Mouse (Mus musculus): Measurements from ENCODE around the gene BC052040. TPM values are rescaled to one million over a fixed set of nuclear protein-coding genes. Genes with fewer than 3 reads are reported as not detected.

BC052040 gene
- polyA plus RNA-seq, 1 experiment, result 2.9 TPM

DNA sequence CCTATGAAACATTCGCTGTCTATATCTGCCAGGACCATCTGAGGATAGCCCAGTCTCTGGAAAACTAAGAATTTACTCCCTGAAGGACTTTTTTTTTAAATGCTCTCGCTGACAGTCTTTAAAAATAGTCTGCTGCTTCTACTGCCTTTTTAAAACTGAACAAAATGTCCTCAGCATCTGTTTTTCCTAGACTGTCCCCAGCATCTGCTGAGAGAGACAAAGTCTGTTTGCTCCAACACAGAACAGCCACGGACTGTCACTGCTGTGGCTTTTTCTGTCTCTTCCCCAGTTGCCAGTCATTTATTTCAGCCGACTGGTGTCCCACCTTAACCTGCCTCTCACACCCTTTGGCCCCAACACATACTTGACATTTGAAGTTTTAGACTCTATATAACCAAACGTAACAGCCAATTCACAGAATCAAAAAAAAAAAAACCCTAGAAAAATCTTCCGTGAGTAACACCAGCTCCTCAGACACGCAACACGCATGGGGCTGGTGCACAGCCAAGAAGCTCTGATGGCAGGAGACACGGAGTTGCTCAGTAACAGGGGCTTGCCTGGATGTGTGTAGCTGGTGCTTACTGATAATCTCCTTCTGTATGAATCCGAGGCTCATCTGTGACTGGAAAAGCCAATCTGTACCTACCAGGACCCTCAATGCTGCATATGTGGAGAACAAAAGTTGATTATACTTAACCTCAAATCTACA, 188.2 kb downstream of the BC052040 start:
- no peak for DNase-seq (ENCODE audit: low read depth)

DNA sequence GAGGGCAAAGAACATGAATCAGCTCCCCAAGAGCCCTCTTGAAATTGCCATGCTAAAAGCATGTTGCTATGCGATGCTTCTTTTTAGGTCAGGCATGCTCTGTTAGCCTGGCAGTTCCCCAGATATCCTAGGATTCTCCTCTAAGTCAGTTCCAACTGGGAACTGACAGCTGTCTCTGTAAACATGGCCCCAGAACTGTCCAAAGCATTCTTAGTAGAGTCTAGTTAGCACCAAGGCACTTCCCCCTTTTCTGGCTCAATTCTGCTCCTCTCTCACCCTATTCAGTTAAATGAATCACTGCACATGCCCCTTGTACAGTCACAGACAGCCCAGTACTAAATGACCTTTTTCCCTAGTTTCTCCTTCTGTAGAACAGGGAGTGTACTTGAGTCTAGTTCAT, 191.2 kb downstream of the BC052040 start:
- DNase-seq (ENCODE audit: low read depth), result no peak

DNA sequence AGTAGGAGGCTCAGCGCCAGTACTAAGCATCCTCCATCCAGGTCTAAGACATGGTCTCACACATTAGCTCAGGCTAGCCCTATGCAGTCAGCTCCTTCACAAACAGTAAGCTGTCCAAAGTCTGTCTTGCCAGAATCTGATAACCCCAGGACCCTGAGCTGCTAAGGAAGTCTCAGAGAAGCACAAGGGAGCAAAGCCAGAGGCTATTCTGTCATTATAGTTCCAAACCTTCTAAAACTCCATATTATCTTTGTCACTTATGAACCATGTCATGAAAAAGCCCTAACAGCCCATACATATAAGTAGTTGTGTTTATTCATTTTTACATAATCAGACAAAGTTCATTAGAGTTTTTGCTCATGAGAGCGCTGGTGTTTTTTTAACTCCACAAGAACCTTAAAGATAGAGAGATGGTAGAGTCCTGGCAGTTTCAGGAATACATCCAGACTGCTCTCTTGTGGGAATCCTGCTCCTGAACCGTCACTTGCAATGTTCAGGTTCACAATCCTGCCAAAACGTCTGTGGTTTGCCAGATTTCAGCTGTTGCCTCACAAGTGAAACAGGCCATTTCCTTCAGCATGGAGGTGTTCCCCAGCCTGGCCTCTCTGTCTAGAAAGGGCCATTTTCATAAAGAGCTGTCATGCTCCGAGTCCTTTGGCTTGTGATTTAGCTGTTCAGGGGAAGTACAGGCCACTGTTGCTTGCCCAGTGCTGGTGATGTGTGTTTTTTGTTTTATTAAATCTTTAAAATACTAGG, 192.8 kb downstream of the BC052040 start:
- DNase-seq (ENCODE audit: low read depth), result no peak

DNA sequence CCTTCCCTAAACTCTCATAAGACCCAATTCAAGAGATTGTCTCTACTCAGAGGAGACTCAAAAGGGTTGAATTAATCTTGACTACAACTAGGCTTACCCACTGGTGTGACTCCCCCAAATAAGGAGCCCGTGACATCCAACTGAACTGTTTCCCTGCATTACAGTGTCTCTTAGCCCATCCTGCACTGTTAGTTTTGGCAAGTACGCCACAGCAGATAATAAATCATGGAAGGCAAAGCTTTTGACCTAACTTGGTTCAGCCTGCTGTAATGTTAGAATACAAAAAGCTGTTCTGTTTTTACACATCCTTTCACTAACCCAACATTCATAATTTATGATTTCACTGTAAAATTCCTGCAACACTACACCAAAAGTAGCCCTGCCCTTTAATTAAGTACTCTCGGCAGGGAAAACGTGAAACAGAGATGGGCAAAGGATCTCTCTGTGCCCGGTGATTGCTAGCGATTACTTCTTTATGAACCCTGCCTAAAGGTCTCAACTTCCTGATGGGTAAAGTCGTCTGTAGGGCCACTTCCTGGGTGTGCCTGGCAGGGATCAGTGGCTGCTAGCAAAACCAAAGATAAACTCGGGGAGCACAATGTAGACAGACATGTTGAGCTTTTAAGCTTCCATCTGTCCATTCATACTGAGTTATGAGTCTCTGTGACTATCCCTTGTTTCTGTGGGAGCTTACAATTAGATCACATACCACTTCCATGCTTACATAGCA, 194.1 kb downstream of the BC052040 start:
- DNase-seq (ENCODE audit: low read depth), result no peak

DNA sequence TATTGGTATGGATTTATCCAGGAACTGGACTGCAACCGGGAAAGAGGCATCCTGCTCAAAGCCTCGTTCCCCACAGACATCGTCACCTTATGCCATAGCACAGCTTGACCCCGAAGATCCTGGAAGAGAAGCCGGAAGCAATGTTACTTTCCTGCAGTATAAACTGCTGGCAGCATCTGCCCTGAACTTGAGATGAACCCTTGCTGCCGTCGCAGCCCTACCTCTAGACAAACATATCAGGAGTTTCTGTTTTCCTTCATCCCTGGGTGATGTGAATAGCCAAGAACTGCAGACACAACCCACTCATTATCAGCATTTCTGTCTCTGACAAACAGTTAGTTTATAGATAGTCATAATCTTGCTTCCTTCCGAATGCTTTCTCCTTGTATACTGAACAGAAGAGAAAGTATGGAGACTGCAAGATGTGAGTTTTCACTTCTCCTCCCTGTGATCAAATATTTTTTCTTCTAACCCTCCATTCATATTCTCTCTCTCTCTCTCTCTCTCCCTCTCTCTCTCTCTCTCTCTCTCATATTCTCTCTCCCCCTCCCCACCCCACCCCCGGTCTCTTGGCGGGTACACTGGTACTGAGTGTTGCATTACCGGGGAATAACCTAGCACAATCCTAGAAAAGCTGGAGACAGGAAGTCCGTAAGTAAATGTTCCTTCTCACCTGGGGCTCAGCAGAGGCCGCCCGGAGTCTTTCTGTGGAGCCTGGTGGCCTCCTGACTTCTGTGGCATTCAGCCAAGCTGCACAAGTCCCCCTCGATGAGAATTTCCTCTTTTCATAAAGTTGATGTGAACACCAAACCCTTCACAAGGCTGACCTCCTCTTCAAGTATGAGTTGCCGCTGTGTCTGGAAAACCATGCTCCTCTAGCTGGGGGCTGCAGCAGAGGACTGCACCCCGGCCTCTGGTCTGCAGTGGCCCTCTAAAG, 195.7 kb downstream of the BC052040 start:
- no peak for DNase-seq (ENCODE audit: low read depth)

DNA sequence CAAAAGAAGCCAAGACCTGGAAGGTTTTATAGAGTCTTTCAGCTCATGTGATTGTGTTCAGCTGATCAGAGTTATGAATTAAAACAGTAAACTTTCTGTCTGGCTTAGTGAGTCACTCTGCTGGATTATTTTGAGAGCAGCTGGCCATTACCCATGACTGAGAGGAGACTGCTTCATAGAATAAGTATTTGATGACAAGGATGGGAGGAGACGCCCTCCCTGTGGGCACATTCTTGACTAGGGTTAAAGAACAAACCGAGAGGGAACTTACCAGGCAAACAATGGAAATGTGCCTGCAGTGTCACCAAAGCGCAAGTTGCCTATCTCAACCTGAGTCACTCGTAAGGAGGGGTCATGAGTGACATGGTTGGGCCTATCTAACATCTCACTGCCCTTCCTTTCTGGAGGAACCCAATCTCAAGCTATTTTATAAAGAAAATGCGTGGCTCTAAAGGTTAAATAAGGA, 199.1 kb downstream of the BC052040 start:
- DNase-seq (ENCODE audit: low read depth), result no peak

DNA sequence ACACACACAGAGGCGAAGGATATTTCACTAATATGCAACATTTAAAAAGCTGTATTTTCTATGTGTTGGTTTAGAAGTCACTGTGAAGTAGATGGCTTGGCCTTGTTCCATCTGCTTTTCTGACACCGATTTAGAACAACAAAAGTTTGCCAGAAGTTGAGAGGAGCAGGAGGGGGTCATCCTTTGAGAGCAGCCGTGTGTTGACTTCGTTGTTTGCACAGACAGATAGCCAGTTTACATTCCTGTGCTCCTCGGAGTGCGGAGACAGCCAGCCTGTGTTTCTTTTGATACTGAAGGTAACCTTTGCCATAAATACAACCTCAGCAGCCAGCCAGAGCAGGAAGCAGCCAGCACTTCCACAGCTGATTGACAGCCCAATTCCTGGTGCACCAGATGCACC, 204.2 kb downstream of the BC052040 start:
- no peak for DNase-seq (ENCODE audit: low read depth)

DNA sequence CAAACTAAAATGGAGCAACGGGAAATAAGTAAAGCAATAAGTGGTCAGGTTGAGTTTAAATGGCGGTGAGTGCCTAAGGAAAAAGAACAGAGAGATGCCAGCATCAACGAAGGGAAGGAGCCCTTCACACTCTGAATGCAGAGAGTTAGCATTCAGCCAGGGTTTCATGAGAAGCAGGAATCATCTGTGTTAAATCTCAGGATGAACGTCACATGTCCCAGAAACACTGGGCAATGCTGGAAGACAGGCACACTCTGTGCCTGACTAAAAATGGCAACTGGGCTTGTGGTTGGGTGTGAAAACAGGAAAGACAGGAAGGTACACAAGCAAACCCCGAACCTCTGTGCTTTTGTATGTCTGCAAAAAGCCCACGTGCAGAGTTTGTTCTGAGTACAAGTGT, 217.3 kb downstream of the BC052040 start:
- DNase-seq (ENCODE audit: low read depth), result no peak

DNA sequence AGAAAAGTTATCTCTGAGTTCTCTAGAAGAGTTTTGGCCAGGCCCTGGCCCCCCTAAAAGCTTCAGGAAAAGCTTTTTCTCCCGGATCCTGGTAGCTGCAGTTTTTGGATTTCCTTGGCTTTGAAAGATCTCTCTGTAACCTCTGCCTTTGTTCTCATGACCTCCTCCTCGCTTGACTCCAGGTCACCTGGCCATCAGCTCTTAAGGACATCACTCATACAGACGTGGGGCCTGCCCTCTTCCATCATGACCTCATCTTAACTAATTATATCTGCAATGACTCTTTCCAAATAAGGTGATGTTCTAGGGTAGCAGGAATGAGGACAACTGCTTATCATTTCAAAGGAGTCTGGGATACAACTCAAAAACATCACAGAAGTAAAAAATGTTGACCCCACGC, 226.9 kb downstream of the BC052040 start:
- no peak for DNase-seq (ENCODE audit: low read depth)

DNA sequence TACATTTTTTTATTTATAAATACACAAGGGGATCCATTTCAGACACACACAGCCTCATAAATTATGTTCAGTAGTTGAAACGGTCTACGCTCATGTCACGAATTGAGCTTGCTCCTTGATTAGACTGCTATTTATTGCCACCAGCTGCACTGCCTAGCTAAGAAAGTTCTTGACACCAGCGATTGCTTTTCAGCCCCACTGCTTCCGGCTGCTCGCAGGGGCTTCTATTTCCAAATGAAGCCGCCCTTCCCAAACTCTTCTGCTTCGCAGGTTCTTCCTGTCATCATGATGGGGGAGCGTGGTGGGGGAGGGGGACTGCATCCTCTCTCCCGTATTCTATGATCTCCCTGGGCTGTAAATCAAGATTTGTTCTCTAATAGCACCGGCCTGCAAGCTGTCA, 231.8 kb downstream of the BC052040 start:
- DNase-seq (ENCODE audit: low read depth), result no peak

DNA sequence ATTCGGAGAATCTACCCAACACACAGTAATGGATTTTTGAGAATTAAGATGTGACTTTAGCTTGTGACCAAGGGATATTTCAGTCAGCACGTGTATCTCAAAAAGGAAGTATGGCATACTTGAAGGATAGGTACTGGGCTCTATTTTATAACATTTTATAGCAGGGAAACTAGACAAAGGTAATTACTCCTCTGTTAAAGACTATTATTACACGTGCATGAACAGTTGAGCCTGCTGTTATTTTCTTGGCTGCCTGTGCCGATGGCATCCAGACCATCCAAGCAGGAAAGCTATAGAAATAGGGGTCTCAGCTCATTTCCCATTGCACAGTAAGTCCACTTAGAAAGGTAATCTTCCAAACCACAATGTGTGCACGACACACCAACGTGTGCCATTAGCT, 232.2 kb downstream of the BC052040 start:
- DNase-seq (ENCODE audit: low read depth), result no peak

DNA sequence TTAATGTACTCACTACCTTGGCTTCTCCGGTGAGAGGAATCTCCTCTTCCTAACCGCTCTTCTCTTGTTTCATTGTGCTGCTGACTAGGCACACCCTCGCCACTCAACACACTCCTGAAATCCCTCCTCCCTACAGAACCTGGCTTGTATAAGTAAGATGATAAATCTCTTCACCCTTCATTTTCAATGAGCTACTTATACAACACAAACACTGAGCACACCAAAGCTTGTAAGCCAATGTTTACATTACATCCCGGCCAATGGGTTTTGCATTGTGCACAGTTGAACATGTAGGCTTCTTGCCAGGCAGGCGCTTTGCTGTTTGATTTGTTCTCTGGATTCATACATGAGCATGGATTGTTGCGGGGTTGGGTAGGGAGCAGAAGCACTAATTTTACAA, 236.4 kb downstream of the BC052040 start:
- DNase-seq (ENCODE audit: low read depth), result no peak

DNA sequence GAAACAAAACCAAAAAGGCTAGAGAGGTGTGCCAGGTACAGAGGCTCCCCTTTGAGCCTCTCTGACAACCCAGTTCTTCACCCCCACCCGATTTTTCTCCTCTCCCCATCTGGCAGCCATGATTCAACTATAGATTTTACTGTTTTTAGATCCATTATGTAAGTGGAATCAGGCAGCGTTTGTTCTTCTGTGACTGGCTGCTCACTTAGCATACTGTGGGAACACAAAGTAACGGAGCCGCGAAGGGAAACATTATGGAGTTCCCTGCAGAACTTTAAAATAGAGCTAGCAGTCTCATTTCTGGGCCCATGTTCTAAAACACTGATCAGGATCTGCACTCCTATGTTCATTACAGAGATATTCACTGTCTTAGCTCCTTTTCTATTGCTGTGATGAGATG, 240.8 kb downstream of the BC052040 start:
- no peak for DNase-seq (ENCODE audit: low read depth)
